Mouse (Mus musculus) ovary, postnatal 14 days (tissue): ENCODE results near the gene Ubash3a.

Experiments
- DNase-seq: peaks from one replicate; pipeline ENCODE4 v3.0.0; 2022; ENCODE audit warnings: low spot score

Gene Ubash3a

DNA sequence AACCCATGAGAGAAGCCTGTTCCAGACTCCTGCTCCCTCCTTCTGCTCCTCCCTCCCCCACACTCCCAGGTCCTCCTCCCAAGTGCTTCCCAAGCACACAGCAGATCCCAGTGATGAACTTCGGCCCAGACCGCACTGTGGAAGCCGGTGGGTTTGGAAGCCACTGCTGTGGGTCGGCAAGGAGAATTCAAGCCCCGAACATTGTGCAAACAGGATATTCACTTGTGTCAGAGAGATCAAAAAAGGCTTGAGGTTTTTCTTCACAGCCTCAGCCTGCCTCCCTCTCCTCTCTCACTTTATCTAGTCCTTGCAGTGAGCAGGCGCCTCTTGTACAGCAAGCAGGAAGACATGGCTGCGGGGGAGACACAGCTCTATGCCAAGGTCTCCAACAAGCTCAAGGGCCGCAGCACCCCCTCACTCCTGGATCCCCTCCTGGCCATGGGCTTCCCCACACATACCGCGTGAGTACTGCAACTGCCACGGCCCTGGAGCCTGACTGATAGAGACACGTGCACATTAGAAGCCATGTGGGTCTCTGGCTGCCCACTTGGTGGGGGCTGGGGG lies at the start of gene Ubash3a:
TSS of gene Ubash3a (plus strand) at position 103 of the 564 bp plus-strand sequence.
- DNase-seq: no peak

DNA sequence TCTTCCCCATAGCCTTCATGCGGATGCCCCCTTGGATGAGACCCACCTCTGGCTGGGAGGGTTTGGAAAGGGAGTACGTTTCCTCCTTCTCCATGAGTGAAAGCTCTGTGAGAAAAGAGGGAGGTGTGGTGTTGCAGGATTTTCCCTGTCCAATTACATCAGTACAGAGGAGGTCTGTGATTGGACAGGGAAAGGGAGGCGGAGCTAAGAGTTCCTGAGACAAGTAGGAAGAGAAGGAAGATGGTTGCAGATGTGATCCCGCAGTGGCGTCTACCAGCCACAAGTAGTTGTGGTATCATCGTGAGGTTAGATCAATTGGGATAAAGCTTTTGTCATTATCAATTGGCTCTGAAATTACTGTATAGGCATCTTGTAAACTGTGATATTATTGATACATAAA lies 49.8 kb upstream of the Ubash3a start:
- no peak for DNase-seq

DNA sequence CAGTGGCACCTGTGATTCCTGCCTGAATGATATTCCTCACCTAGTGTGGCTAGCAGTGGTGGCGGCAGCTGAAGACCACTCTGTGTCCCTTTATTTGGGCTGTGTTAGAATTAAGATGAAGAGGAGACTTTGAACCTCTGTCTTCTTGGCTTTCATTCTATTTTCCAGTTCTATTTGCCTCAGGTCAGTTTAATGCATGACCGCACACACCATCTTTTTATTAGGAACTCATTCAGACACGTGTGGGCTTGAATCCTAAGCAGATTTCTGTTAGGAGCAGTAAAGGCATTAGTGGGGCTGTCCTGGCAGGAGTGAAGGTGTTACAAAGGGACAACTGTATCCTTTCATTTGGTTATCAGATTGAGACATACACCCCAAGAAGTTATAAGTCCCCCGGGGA lies 47.4 kb upstream of the Ubash3a start:
- no peak for DNase-seq

DNA sequence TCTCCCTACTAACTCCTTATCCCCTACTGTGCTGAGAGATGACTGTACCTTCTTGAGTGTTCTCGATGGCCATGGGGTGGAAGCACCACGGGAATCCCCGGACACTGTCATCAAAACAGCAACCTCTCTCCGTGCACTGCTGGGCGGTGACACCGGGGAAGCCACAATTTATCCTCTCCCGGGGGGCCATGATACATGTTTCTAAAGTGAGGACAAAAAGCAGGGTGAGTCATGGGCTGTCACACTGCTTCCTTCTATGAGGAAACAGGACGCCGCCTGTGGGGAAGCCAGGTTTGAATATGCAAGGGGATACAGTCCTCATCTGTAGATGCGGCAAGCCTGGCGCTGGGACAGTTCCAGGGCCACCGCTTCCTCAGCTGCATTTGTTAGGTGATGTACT lies 45.1 kb upstream of the Ubash3a start:
- no peak for DNase-seq

DNA sequence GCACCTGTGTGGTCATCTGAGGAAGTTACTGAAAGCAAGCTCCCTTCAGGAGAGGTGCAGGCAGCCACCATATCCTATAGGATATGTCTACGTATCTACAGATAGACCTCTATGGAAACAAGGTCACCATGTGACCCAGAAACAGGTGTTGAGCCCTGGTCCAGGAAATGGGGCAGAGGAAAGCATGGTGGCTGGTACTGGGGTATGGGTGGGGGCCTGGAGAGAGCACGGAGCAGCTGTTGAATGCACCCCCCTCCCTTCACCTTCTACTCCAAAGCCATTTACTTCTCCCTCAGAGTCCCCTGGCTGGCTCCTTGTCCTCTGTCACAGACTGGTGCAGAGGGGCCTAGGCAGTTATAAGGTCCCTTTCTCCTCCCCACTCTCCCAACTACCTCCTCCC lies 43.9 kb upstream of the Ubash3a start:
- DNase-seq: no peak

DNA sequence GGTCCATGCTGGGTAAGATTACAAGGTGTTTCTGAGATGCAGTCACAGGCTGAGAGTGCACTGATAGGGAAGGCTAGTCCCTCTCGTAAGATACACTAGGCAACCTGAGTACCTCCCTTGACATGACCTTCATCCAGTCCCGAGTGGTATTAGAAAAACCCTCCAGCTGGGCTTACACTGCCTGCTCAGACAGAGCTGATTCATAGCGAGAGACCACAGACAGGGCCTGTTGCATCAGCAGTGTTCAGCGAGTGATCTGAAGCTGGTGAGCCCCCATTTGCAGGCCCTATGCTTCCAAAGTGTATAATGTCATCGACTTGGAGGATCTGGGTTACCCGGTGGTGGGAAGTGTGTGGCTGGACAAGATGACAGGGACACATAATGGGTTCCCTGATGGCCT lies 42.5 kb upstream of the Ubash3a start, which contains the start of gene Tff1:
TSS of gene Tff1 (minus strand) at position 151 of the 400 bp plus-strand sequence.
- no peak for DNase-seq

DNA sequence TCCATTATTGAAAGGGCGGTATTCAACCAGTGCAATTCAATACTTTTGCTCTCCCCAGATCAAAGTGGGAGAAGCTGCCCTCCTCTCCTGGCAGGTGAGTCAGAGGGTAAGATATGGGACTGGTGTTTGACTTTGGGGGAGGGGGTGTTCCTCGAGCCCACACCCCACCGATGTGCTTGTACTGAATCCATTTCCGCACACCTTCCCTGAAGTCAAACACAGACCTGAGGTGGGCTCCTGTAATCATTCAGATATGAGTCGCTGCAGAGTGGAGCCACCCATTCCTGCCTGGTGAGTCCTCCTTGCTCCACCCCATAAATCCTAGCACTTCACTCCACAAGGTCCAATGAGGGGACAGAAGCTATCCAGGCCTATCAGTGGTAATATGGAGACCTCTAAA lies 37.9 kb upstream of the Ubash3a start:
- no peak for DNase-seq

DNA sequence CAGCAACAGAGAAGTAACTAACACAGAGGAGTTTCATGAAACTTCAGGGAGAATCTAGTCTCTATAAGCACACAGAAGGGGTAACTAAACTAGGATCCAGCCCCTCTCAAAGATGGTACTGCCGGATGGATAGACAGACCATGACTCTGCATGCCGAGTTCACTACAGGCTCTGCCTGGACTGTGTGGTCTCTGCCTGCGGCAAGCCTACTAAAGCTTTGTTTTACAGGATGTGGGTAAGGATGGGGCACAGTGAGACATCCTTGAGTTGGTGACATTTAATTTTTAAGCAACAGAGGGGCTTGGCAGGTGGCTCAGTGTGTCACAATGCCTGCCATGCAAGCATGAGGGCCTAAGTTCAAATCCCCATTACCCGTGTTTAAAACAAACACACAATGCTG lies 31.4 kb upstream of the Ubash3a start:
- no peak for DNase-seq

DNA sequence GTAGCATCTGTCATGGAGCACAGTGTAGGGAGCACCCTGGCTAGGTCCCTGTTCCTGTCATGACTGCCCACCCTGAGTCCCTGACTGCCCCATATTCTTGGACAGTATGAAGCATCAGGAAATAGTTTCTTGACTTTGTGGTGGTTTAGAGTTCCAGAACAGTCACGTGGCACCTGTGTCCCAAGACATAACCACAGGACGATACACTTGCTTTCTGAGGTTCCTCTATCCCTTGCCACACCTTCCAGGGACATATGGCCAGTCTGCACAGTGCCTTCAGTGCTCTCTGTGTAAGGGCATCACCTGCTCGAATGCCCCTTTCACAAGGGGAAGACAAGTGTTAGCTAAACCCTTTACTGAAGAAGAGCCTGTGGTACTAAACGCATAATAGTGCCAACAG lies 26.2 kb upstream of the Ubash3a start:
- no peak for DNase-seq

- DNase-seq: no peak
Measured at GRCm38 (mm10) chr17:31183180-31183974, 24.3 kb upstream of the Ubash3a start.

- DNase-seq: no peak
Measured at GRCm38 (mm10) chr17:31184269-31184990, 23.2 kb upstream of the Ubash3a start.

DNA sequence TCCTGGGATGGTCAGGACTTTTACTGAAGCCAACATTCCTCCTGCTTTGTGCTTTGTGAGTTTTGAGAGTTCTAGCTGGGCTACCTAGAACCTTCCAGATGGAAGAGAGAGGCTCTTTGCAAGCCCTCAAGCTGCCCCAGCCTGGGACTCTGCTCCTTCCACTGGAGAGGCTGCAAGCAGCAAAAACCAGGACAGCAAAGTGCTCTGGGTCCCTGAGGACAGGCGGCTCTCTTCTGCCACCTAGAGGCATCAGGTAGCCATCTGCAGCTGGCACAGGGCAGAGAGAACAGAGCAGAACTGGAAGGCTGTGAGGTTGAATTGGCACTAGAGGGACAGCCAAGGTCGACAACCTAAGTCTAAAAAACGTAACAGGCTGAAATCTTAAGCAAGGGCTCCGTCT lies 20.3 kb upstream of the Ubash3a start:
- DNase-seq: peak; percentile 60

- no peak for DNase-seq
Measured at GRCm38 (mm10) chr17:31191825-31192224, 15.8 kb upstream of the Ubash3a start.

DNA sequence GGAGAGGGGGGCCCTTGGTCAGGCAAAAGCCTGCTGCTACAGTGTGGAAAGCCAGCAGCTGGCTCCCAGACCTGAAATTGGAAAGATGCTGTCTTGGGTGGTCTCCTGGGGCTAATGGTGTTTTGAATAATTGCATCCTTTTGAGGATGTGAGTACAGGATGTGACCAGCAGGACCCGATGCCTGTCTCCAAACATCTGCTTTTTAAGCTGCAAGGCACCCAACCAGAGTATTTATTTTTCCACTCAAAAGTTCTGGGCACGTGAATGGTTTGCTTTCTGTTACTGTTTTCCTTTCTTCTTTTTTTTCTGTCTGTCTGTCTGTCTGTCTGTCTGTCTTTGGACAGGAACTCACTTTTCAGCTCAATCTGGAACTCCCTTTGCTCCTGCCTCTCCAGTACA lies 15.0 kb upstream of the Ubash3a start:
- no peak for DNase-seq

DNA sequence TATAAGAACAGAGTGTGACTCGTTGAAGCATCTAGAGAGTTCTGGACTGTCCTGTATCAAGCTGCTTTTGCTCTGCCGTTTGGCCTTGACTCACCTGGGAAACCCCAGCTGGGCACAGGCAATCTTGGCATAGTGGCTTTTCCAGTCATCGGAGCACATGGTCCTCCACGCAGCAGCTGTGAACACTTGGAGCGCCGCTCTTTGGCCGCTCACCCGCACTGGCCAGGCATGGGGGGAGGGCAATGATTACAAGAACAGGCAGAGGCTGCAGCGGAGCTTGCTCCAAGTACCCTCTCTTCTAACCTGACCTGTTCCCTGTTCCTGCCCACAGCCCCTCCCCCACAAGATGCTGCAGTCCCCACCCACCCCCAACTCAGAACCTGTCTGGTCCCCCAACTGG lies 14.3 kb upstream of the Ubash3a start:
- no peak for DNase-seq

DNA sequence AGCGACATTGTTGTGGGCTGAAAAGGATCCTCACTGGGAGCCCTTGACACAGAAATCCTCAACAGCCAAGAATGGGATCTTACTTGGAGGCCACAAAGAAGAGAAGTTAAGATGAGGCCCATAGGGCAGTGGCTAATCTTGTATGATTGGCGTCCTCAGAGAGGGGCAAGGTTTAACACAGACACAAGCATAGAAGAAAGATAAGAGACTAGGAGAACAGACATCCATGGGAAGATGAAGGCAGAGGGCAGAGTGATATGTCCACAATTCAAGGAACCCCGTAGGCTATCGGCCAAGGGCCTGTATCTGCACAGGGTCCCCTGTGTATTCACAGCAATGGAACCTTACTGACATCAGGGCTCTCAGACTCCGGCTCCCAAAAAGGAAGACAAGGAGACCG lies 12.5 kb upstream of the Ubash3a start:
- no peak for DNase-seq

DNA sequence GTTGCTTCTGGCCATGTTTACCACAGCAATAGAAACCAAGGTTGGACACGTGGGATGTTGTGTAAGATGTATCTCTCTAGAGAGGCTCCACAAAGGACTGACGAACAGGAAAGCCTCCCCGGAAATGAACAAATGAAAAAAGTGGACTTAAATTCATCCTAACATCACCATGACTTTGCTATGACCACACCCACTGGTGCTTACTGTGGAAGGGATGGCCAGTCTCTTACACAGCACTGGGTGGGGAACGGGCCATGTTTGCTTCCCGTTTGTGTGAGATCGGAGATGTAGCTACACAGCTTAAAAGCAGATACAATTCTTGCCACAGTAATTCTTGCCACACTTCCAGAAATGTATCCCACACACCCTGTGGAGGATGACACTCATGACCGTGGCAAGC lies 11.4 kb upstream of the Ubash3a start:
- no peak for DNase-seq

GRCm38 (mm10) chr17:31198877-31199276 lies 8.8 kb upstream of the Ubash3a start, which contains the start of gene Tmprss3:
Tmprss3 (minus strand) TSS chr17:31198977.
- DNase-seq: no peak

- no peak for DNase-seq
Measured at GRCm38 (mm10) chr17:31208654-31209053, 981 bp downstream of the Ubash3a start.

GRCm38 (mm10) chr17:31209376-31209930 lies 1.8 kb downstream of the Ubash3a start:
- no peak for DNase-seq

GRCm38 (mm10) chr17:31210299-31210698 lies 2.6 kb downstream of the Ubash3a start:
- no peak for DNase-seq

DNA sequence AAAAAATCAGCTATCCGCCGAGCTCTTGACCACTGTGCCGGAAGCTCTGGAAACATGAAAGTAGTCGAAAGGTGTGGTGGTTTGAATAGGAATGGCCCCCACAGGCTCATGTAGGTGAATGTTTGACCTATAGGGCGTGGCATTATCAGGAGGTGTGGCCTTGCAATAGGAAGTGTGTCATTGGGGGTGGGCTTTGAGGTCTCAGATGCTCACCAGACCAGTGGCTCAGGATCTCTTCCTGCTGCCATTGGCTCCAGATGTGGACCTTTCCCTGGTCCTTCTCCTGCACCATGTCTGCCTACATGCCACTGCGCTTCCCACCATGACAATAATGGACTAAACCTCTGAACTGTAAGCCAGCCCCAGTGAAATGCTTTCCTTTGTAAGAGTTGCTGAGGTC lies 4.2 kb downstream of the Ubash3a start:
- no peak for DNase-seq
